Mouse (Mus musculus) G1E (cell line): ENCODE results near the gene Pla1a. TPM values are rescaled to one million over a fixed set of nuclear protein-coding genes. Genes with fewer than 3 reads are reported as not detected.

ENCODE experiments used
- ATAC-seq: 2 replicates; pipeline ENCODE4 v1.8.0; 2016; ENCODE audit warnings: mild to moderate bottlenecking; ENCODE audit not compliant: insufficient number of reproducible peaks, poor library complexity, low FRiP score, severe bottlenecking; ENCODE audit errors: extremely low read depth
- DNase-seq: peaks from one replicate; pipeline ENCODE4 v3.0.0; 2012; ENCODE audit warnings: low spot score
- H3K27me3 ChIP-seq: 2 replicates; pipeline ENCODE4 v1.6.1; 2012; ENCODE audit warnings: mild to moderate bottlenecking, low read length, inconsistent platforms; ENCODE audit not compliant: insufficient read depth
- H3K36me3 ChIP-seq: replicated peaks from 2 replicates; pipeline ENCODE3; 2012; ENCODE audit warnings: mild to moderate bottlenecking, inconsistent platforms
- H3K4me1 ChIP-seq: 2 replicates; pipeline ENCODE4 v1.6.1; 2012; ENCODE audit warnings: low read depth, low read length, inconsistent platforms, mixed read lengths; ENCODE audit not compliant: insufficient read depth
- H3K4me3 ChIP-seq: 2 replicates; pipeline ENCODE4 v1.5.1; 2012; ENCODE audit warnings: low read depth, mild to moderate bottlenecking, inconsistent platforms, low read length, moderate library complexity, mixed read lengths
- H3K9me3 ChIP-seq: replicated peaks from 2 replicates; pipeline ENCODE4 v1.6.1; 2012; ENCODE audit warnings: inconsistent platforms
- CTCF ChIP-seq: IDR thresholded peaks from 2 replicates; pipeline ENCODE4 v1.5.1; 2012; ENCODE audit warnings: low read depth, low read length, inconsistent platforms, mixed read lengths
- GATA1 ChIP-seq: IDR thresholded peaks from 2 replicates; pipeline ENCODE4 v1.6.1; 2012; ENCODE audit warnings: borderline replicate concordance, low read length, inconsistent platforms, mixed read lengths
- GATA2 ChIP-seq: IDR thresholded peaks from 2 replicates; pipeline ENCODE4 v1.6.1; 2012; ENCODE audit warnings: low read depth, low read length, inconsistent platforms, borderline replicate concordance
- POLR2AphosphoS5 ChIP-seq: IDR thresholded peaks from 2 replicates; pipeline ENCODE4 v1.6.1; 2012; ENCODE audit warnings: low read depth, low read length, inconsistent platforms; ENCODE audit not compliant: insufficient replicate concordance
- TAL1 ChIP-seq: conservative IDR thresholded peaks from 2 replicates; pipeline ENCODE4 v1.6.1; 2012; ENCODE audit warnings: low read depth, low read length, inconsistent platforms, mixed read lengths
- polyA plus RNA-seq: library from polyadenylated mRNA; stranded (reverse); fragments of >175 nt; gene quantifications from 2 replicates; pipeline ENCODE4 v1.2.3, GENCODE M21; 2012
- total RNA-seq, 2 experiments: library from RNA; stranded (forward) in 1 of 2; stranded (reverse) in 1 of 2; fragments of 200-1000 nt in 1 of 2; fragments of >200 nt in 1 of 2; fragmentation: Nextera tagmentation in 1 of 2; gene quantifications; 2 replicates each; pipeline ENCODE4 v1.2.3; 2014 to 2017

Pla1a gene
- total and polyA plus RNA-seq, 3 experiments = 0.16 to 1.7 TPM; not detected in 1

- Histone ChIP-seq H3K27me3 (0 out of 2 replicates have a peak, but pooled peaks cover 2% of the 10 kb centered on the region), H3K9me3 (no peaks in the 10 kb centered on the region), H3K4me1 (peaks cover 76% of the 10 kb centered on the region), H3K4me3 (peak overlapping the region; percentile 49; the same call in 1 of the 2 replicates), H3K36me3 (no peaks in the 10 kb centered on the region)
- DNase-seq = peak; percentile 47
- peak; percentile 61; the same call in 1 of the 2 replicates for ATAC-seq
- no peak for TF ChIP-seq GATA1
- no peak for TF ChIP-seq CTCF
- no peak for TF ChIP-seq POLR2AphosphoS5
- no peak for TF ChIP-seq TAL1
- no peak for TF ChIP-seq GATA2
Measured at GRCm38 (mm10) chr16:38458600-38459280, 25.8 kb upstream of the Pla1a start.

- TF ChIP-seq CTCF (no peak), GATA1 (no peak), GATA2 (no peak), POLR2AphosphoS5 (no peak), TAL1 (no peak)
- H3K4me1 ChIP-seq = peaks cover 70% of the 10 kb centered on the region
- peak; percentile 45 for DNase-seq
- ATAC-seq = no peak
- H3K27me3 ChIP-seq = no peaks in the 10 kb centered on the region
- H3K4me3 ChIP-seq = peak overlapping the region; percentile 40
- H3K9me3 ChIP-seq = no peaks in the 10 kb centered on the region
- no peaks in the 10 kb centered on the region for H3K36me3 ChIP-seq
Measured at GRCm38 (mm10) chr16:38456812-38457567, 24.0 kb upstream of the Pla1a start.

DNA sequence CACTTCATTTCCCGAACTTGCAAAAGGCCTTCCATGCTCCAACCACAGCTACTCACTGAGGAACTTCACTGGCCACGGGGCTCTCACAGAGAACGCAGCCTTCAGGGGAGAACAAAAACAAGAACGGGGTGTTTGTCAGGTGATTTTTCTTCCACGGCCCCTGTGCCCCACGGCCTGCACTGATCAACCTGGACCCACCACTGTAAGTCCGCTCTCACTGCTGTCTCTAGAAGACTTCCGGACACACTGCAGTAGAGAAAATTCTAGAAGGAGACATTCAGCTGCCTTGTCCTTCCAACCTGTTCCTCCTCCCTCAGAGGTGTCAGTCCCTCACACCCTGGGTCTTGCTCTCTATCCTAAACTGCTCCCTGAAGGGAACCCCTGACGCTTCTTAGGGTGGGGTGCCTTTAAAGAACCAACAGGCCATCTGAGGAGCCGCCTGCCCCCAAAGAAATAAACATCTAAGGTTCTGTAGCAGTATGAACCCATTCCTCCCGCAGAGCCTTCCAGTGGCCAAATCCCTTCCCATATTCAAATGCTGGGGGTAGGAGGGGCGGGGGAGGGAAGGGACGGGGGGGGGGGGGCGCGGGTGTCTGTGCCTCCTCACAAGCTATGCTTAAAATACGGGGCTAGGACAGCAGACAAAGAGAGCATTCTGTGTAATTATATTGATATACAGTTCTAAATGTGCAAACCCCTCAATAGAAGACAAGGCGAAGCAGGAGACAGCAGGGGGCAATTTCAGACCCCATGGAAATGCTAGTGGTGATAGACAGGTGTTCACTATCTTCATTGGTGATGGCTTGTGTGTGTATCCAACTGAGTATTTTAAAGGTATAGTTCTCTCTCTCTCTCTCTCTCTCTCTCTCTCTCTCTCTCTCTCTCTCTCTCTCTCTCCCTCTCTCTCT, 22.8 kb upstream of the Pla1a start, which contains the start of gene Cd80:
Gene Cd80 (plus strand): TSS at position 51 of the 908 bp plus-strand sequence.
- no peak within 1 kb of the TSS for H3K4me3 ChIP-seq
- peaks cover 5% of the 10 kb centered on the region for H3K36me3 ChIP-seq
- no peaks in the 10 kb centered on the region for H3K27me3 ChIP-seq
- TF ChIP-seq CTCF (no peak), POLR2AphosphoS5 (no peak), GATA2 (no peak), GATA1 (no peak), TAL1 (no peak)
- no peak for DNase-seq
- no peak for ATAC-seq
- no peaks in the 10 kb centered on the region for H3K9me3 ChIP-seq
- peaks cover 75% of the 10 kb centered on the region for H3K4me1 ChIP-seq

DNA sequence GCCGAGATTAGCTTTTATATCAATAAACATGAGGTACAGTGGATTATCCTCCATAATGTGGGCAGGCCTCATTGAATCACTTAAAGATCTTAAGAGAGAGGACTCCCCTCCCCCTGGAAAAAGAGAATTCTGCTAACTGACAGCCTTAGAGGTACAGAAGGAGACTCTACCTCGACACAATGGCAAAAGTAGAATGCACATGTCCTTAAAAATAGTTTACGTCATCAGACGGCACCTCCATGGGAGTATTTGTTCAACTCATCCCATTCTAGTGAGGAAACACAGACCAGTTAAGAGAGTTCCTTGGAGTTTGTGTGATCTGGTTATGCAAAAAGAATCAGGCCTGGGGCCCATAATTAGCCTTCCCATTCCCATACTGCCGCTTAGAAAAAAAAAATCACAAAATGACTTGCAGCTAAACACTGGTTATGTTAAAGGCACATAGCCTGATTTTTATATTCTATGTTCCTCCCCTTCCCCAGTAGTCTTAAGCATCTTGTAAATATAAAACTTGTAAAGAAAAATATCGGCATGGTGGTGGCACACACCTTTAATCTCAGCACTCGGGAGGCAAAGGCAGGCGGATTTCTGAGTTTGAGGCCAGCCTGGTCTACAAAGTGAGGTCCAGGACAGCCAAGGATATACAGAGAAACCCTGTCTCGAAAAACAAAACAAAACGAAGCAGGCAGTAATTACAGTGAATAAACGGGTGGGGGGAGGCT, 21.7 kb upstream of the Pla1a start:
- H3K4me3 ChIP-seq = no peak overlapping the region
- no peak for DNase-seq
- TF ChIP-seq GATA2 (no peak), GATA1 (no peak), POLR2AphosphoS5 (no peak), TAL1 (no peak), CTCF (no peak)
- no peaks in the 10 kb centered on the region for H3K27me3 ChIP-seq
- H3K36me3 ChIP-seq = peaks cover 15% of the 10 kb centered on the region
- H3K4me1 ChIP-seq = peaks cover 85% of the 10 kb centered on the region
- H3K9me3 ChIP-seq = no peaks in the 10 kb centered on the region
- no peak for ATAC-seq

DNA sequence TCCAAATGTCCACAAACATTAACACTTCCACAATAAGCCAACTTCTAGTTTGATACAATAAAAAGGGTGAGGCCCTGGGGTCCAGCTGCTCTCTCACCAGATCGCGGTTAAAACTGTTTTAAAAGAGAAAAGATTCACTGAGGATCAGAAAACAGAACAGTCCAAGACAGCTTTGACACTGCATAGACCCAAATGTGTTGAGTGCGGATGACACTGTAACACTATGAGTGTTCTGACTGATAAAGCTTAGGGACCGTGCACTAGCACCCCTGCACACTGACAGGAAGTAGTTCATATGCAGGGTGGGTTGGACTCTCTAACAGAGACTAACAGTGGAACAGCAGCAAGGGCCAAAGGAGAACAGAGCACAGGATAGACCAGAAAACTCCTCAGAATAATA, 21.0 kb upstream of the Pla1a start:
- H3K9me3 ChIP-seq = no peaks in the 10 kb centered on the region
- no peaks in the 10 kb centered on the region for H3K27me3 ChIP-seq
- peak; percentile 72 for ATAC-seq
- peaks cover 86% of the 10 kb centered on the region for H3K4me1 ChIP-seq
- DNase-seq = no peak
- H3K4me3 ChIP-seq = no peak overlapping the region; the same call in 1 of the 2 replicates
- TF ChIP-seq GATA2 (no peak), POLR2AphosphoS5 (no peak), TAL1 (no peak), GATA1 (no peak), CTCF (no peak)
- H3K36me3 ChIP-seq = peaks cover 23% of the 10 kb centered on the region

GRCm38 (mm10) chr16:38453203-38453553, 20.2 kb upstream of the Pla1a start:
- H3K36me3 ChIP-seq = peaks cover 31% of the 10 kb centered on the region
- H3K4me3 ChIP-seq = peak overlapping the region; percentile 82
- no peak for TF ChIP-seq GATA2
- no peak for TF ChIP-seq GATA1
- TF ChIP-seq TAL1 = no peak
- no peak for TF ChIP-seq POLR2AphosphoS5
- TF ChIP-seq CTCF = no peak
- ATAC-seq (no peak), DNase-seq (no peak)
- peaks cover 86% of the 10 kb centered on the region for H3K4me1 ChIP-seq
- no peaks in the 10 kb centered on the region for H3K9me3 ChIP-seq
- H3K27me3 ChIP-seq = no peaks in the 10 kb centered on the region
